Mouse (Mus musculus): ENCODE measurements around the gene Sprr2b.

DNA sequence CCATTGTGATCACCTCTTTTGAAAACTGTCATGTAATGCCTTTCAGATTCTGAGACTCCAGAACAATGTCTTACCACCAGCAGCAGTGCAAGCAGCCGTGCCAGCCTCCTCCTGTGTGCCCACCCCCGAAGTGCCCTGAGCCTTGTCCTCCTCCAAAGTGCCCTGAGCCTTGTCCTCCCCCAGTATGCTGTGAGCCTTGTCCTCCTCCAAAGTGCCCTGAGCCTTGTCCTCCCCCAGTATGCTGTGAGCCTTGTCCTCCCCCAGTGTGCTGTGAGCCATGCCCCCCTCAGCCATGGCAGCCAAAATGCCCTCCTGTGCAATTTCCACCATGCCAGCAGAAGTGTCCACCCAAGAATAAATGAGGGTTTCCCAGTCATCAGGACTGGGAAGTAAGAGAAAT is 964 bp downstream of the Sprr2b start:
- no peak for TF ChIP-seq POLR2A (IDR thresholded peaks at IDR 0.05; ENCODE audit: low read depth, low read length)
- TF ChIP-seq CTCF (IDR thresholded peaks at IDR 0.05; ENCODE audit: extremely low read depth, insufficient read depth, insufficient read length, insufficient replicate concordance): no peak

Measured in spleen, adult 2 months (tissue).